Mouse (Mus musculus) ES-Bruce4 (cell line): Measurements from ENCODE around the gene Cnot1. TPM values are rescaled to one million over a fixed set of nuclear protein-coding genes. Genes with fewer than 3 reads are reported as not detected.

Experiments used
- H3K27ac ChIP-seq: 2 replicates; pipeline ENCODE4 v1.5.1; 2012; ENCODE audit warnings: low read length, inconsistent platforms; ENCODE audit not compliant: insufficient read depth
- H3K27me3 ChIP-seq: 2 replicates; pipeline ENCODE4 v1.6.1; 2012; ENCODE audit warnings: mild to moderate bottlenecking, low read length, inconsistent platforms; ENCODE audit not compliant: control insufficient read depth, poor library complexity, insufficient read depth, severe bottlenecking
- H3K36me3 ChIP-seq: 2 replicates; pipeline ENCODE4 v1.6.1; 2012; ENCODE audit warnings: inconsistent platforms, mild to moderate bottlenecking, low read length, moderate library complexity; ENCODE audit not compliant: control insufficient read depth, poor library complexity, insufficient read depth, severe bottlenecking
- H3K4me1 ChIP-seq: one replicate; pipeline ENCODE4 v1.8.1; 2011; ENCODE audit warnings: low read length; ENCODE audit not compliant: control insufficient read depth, insufficient read depth
- H3K4me3 ChIP-seq: 2 replicates; pipeline ENCODE4 v1.5.1; 2011; ENCODE audit warnings: low read depth, mild to moderate bottlenecking, low read length
- H3K9ac ChIP-seq: 2 replicates; pipeline ENCODE4 v1.6.1; 2012; ENCODE audit warnings: low read depth, mild to moderate bottlenecking, inconsistent platforms; ENCODE audit not compliant: poor library complexity, severe bottlenecking
- H3K9me3 ChIP-seq: replicated peaks from 2 replicates; pipeline ENCODE4 v1.6.1; 2012; ENCODE audit warnings: mild to moderate bottlenecking, low read length, inconsistent platforms; ENCODE audit not compliant: control insufficient read depth, poor library complexity, insufficient read depth, severe bottlenecking
- CTCF ChIP-seq: IDR thresholded peaks from one replicate; pipeline ENCODE4 v1.8.1; 2011; ENCODE audit warnings: low read depth, low read length
- EP300 ChIP-seq: IDR thresholded peaks from 2 replicates; pipeline ENCODE4 v1.6.1; 2011; ENCODE audit warnings: low read depth, low read length; ENCODE audit not compliant: insufficient read depth
- POLR2A ChIP-seq: IDR thresholded peaks from one replicate; pipeline ENCODE4 v1.8.1; 2011; ENCODE audit warnings: low read length; ENCODE audit not compliant: insufficient read depth
- polyA plus RNA-seq: library from polyadenylated mRNA; stranded (reverse); fragments of >200 nt; gene quantifications from 2 replicates; pipeline ENCODE4 v1.2.4, GENCODE M21; 2011; ENCODE audit warnings: low read depth; ENCODE audit not compliant: missing spikeins, insufficient read depth, insufficient read length

The Cnot1 gene
- polyA plus RNA-seq, 1 experiment: 465 TPM

- Histone ChIP-seq H3K4me3 (no peak overlapping the region), H3K27ac (no peak overlapping the region), H3K36me3 (peaks cover 88% of the 10 kb centered on the region), H3K9me3 (no peaks in the 10 kb centered on the region), H3K27me3 (no peaks in the 10 kb centered on the region), H3K9ac (no peak overlapping the region), H3K4me1 (no peaks in the 10 kb centered on the region)
- TF ChIP-seq POLR2A: no peak
- TF ChIP-seq EP300: no peak
- no peak for TF ChIP-seq CTCF
Observed at GRCm38 (mm10) chr8:95751924-95752323, 55.3 kb downstream of the Cnot1 start.

- no peak overlapping the region for H3K4me3 ChIP-seq
- H3K9ac ChIP-seq: no peak overlapping the region
- H3K4me1 ChIP-seq: no peaks in the 10 kb centered on the region
- H3K36me3 ChIP-seq: peaks cover 94% of the 10 kb centered on the region
- H3K27ac ChIP-seq: no peak overlapping the region
- no peaks in the 10 kb centered on the region for H3K9me3 ChIP-seq
- no peaks in the 10 kb centered on the region for H3K27me3 ChIP-seq
- TF ChIP-seq CTCF (no peak), POLR2A (no peak), EP300 (no peak)
Observed at GRCm38 (mm10) chr8:95748028-95748427, 59.2 kb downstream of the Cnot1 start.

- no peak for TF ChIP-seq CTCF
- no peak for TF ChIP-seq EP300
- no peak for TF ChIP-seq POLR2A
- H3K9ac ChIP-seq: no peak overlapping the region
- H3K27me3 ChIP-seq: no peaks in the 10 kb centered on the region
- peaks cover 98% of the 10 kb centered on the region for H3K36me3 ChIP-seq
- no peaks in the 10 kb centered on the region for H3K4me1 ChIP-seq
- H3K27ac ChIP-seq: no peak overlapping the region
- H3K4me3 ChIP-seq: no peak overlapping the region
- no peaks in the 10 kb centered on the region for H3K9me3 ChIP-seq
Observed at GRCm38 (mm10) chr8:95741732-95742131, 65.5 kb downstream of the Cnot1 start.

GRCm38 (mm10) chr8:95738596-95738995 lies 68.7 kb downstream of the Cnot1 start:
- H3K9ac ChIP-seq: no peak overlapping the region
- H3K27ac ChIP-seq: no peak overlapping the region
- TF ChIP-seq POLR2A (no peak), CTCF (no peak), EP300 (no peak)
- H3K4me3 ChIP-seq: no peak overlapping the region
- no peaks in the 10 kb centered on the region for H3K9me3 ChIP-seq
- H3K4me1 ChIP-seq: no peaks in the 10 kb centered on the region
- H3K36me3 ChIP-seq: peaks cover 94% of the 10 kb centered on the region
- H3K27me3 ChIP-seq: no peaks in the 10 kb centered on the region

- no peak overlapping the region for H3K4me3 ChIP-seq
- H3K27ac ChIP-seq: no peak overlapping the region
- no peaks in the 10 kb centered on the region for H3K4me1 ChIP-seq
- no peak for TF ChIP-seq CTCF
- TF ChIP-seq POLR2A: no peak
- TF ChIP-seq EP300: no peak
- peaks cover 92% of the 10 kb centered on the region for H3K36me3 ChIP-seq
- no peaks in the 10 kb centered on the region for H3K9me3 ChIP-seq
- H3K27me3 ChIP-seq: no peaks in the 10 kb centered on the region
- no peak overlapping the region for H3K9ac ChIP-seq
Observed at GRCm38 (mm10) chr8:95727625-95728024, 79.6 kb downstream of the Cnot1 start.

GRCm38 (mm10) chr8:95716546-95717335 lies 90.5 kb downstream of the Cnot1 start:
- no peak for TF ChIP-seq POLR2A
- no peak for TF ChIP-seq CTCF
- TF ChIP-seq EP300: no peak
- peaks cover 45% of the 10 kb centered on the region for H3K36me3 ChIP-seq
- H3K27ac ChIP-seq: peak overlapping the region; percentile 31
- no peaks in the 10 kb centered on the region for H3K27me3 ChIP-seq
- peaks cover 3% of the 10 kb centered on the region for H3K4me1 ChIP-seq
- peak overlapping the region; percentile 95 for H3K9ac ChIP-seq
- no peaks in the 10 kb centered on the region for H3K9me3 ChIP-seq
- H3K4me3 ChIP-seq: peak overlapping the region; percentile 94
